Mouse (Mus musculus) heart, embryonic 14.5 days (tissue): ENCODE measurements around the gene Mxi1. TPM values are rescaled to one million over a fixed set of nuclear protein-coding genes. Genes with fewer than 3 reads are reported as not detected.

Experiments
- ATAC-seq: fragments of 200-750 bp; cut with Nextera tagmentation; 2 replicates; pipeline ENCODE4 v1.8.0; 2017; ENCODE audit warnings: low read depth, moderate TSS enrichment; ENCODE audit not compliant: insufficient number of reproducible peaks, insufficient read depth, low FRiP score
- H3K27ac ChIP-seq, 2 experiments: fragments of 200-500 bp in 1 of 2; fragments of 300-500 bp in 1 of 2; sonication (generic) in 1 of 2; replicated peaks in 1 of 2; 2 replicates each; pipeline ENCODE4 v1.5.1; 2012 to 2014; ENCODE audit warnings: low read depth in 2 of 2, low read length in 2 of 2, control low read depth in 1 of 2, mild to moderate bottlenecking in 1 of 2, mixed read lengths in 1 of 2; ENCODE audit not compliant: control insufficient read depth in 1 of 2, insufficient read depth in 1 of 2
- H3K27me3 ChIP-seq: fragments of 300-500 bp; sonication (generic); 2 replicates; pipeline ENCODE4 v1.6.1; 2014; ENCODE audit warnings: mild to moderate bottlenecking, low read length, control low read depth; ENCODE audit not compliant: control insufficient read depth, insufficient read depth
- H3K36me3 ChIP-seq: fragments of 300-500 bp; sonication (generic); 2 replicates; pipeline ENCODE4 v1.6.1; 2014; ENCODE audit warnings: mild to moderate bottlenecking, control low read depth, low read length, mixed read lengths; ENCODE audit not compliant: control insufficient read depth, insufficient read depth
- H3K4me1 ChIP-seq, 2 experiments: fragments of 200-500 bp in 1 of 2; fragments of 300-500 bp in 1 of 2; sonication (generic) in 1 of 2; 2 replicates each; pipeline ENCODE4 v1.6.1; 2012 to 2014; ENCODE audit warnings: low read length in 2 of 2, control low read depth in 1 of 2, mixed read lengths in 1 of 2; ENCODE audit not compliant: control insufficient read depth in 2 of 2, insufficient read depth in 2 of 2
- H3K4me2 ChIP-seq: fragments of 300-500 bp; sonication (generic); 2 replicates; pipeline ENCODE4 v1.6.1; 2014; ENCODE audit warnings: mild to moderate bottlenecking, low read length
- H3K4me3 ChIP-seq, 2 experiments: fragments of 200-500 bp in 1 of 2; fragments of 300-500 bp in 1 of 2; sonication (generic) in 1 of 2; 2 replicates each; pipeline ENCODE4 v1.5.1; 2012 to 2014; ENCODE audit warnings: low read length in 2 of 2, mild to moderate bottlenecking in 2 of 2, control low read depth in 1 of 2, low read depth in 1 of 2, moderate library complexity in 1 of 2; ENCODE audit not compliant: control insufficient read depth in 1 of 2, insufficient read depth in 1 of 2
- H3K9ac ChIP-seq: fragments of 300-500 bp; sonication (generic); 2 replicates; pipeline ENCODE4 v1.6.1; 2014; ENCODE audit warnings: mild to moderate bottlenecking, low read length
- H3K9me3 ChIP-seq: fragments of 300-500 bp; sonication (generic); 2 replicates; pipeline ENCODE4 v1.6.1; 2016; ENCODE audit warnings: low read length, control low read depth; ENCODE audit not compliant: control insufficient read depth
- WGBS: fragments of 180-500 bp; shearing (Covaris S2); extraction: QIAGEN DNeasy Blood & Tissue Kit; methylation state at CpG from one replicate; pipeline ENCODE4 v1.1.7; 2014; 5-methylcytosine and 5-hydroxymethylcytosine counted together
- polyA plus RNA-seq: library from polyadenylated mRNA; unstranded; fragments of >200 nt; fragmentation: Nextera tagmentation; extraction: Ambion mirVana; gene quantifications from 2 replicates; pipeline ENCODE4 v1.2.1, GENCODE M21; 2014

The Mxi1 gene
- polyA plus RNA-seq, 1 experiment from 2014 or later = 49.7 TPM

DNA sequence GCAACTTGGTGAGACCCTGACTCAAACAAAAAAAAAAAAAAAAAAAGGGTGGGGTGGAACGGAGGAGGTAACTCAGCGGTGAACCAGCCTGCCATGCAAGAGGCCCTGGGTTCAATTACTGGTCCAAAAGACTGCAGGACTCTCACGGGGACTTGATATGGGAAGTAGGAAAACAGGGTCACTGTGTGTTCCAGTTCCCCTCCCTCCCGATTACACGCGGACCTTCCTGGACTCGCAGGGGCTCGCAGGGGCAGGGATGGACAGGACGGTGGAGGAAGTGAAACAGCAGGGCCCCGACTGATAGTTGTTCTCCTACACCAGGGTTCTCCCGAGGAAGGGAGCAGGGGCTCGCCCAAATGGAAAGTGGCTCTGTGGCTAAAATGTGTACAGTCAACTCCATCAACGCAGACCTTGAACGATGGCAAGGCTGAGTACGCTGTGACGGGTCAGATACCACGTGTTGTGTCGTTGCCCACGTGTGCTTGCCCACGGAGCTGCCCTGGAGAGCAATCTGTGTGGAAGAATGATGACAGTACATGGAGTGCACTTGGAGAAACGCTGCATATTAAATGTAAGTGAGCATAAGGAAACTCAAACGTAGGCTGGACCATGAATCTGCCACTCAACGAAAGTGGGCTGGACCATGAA lies 36.4 kb upstream of the Mxi1 start:
- ATAC-seq = no peak
- WGBS = 84% methylated on average over 23 of the region's 23 CpGs
- H3K9me3 ChIP-seq = no peaks in the 10 kb centered on the region
- H3K27ac ChIP-seq = no peak overlapping the region
- no peak overlapping the region for H3K9ac ChIP-seq
- H3K4me3 ChIP-seq = no peak overlapping the region
- H3K27me3 ChIP-seq = no peaks in the 10 kb centered on the region
- H3K36me3 ChIP-seq = no peaks in the 10 kb centered on the region
- no peak overlapping the region for H3K4me2 ChIP-seq
- peaks cover 14 to 17% of the 10 kb centered on the region in 2 experiments; a peak in 3 of 4 replicates for H3K4me1 ChIP-seq

GRCm38 (mm10) chr19:53275204-53275603 lies 35.1 kb upstream of the Mxi1 start:
- Histone ChIP-seq H3K4me1 (peaks cover 14 to 17% of the 10 kb centered on the region in 2 experiments; a peak in 3 of 4 replicates), H3K4me2 (no peak overlapping the region), H3K9me3 (no peaks in the 10 kb centered on the region), H3K4me3 (no peak overlapping the region), H3K36me3 (no peaks in the 10 kb centered on the region), H3K9ac (no peak overlapping the region), H3K27ac (no peak overlapping the region), H3K27me3 (no peaks in the 10 kb centered on the region)
- ATAC-seq = no peak
- WGBS = 20% methylated on average over 3 of the region's 3 CpGs

- no peak for ATAC-seq
- Histone ChIP-seq H3K9me3 (no peaks in the 10 kb centered on the region), H3K27me3 (no peaks in the 10 kb centered on the region), H3K9ac (peak overlapping the region; percentile 36), H3K4me3 (peak overlapping the region in 1 of 2 experiments; percentile 12; a peak in 1 of 4 replicates), H3K4me1 (peaks cover 15 to 17% of the 10 kb centered on the region in 2 experiments; a peak in 3 of 4 replicates), H3K27ac (no peak overlapping the region), H3K4me2 (peak overlapping the region; percentile 50), H3K36me3 (no peaks in the 10 kb centered on the region)
- 37% methylated on average over 19 of the region's 19 CpGs for WGBS
These were observed 33.2 kb upstream of the Mxi1 start for GRCm38 (mm10) chr19:53276902-53277707.

GRCm38 (mm10) chr19:53278491-53279415 lies 31.6 kb upstream of the Mxi1 start:
- H3K4me3 ChIP-seq = no peak overlapping the region
- no peaks in the 10 kb centered on the region for H3K9me3 ChIP-seq
- 71% methylated on average over 19 of the region's 19 CpGs for WGBS
- H3K27ac ChIP-seq = no peak overlapping the region
- no peak overlapping the region for H3K4me2 ChIP-seq
- H3K36me3 ChIP-seq = no peaks in the 10 kb centered on the region
- no peak for ATAC-seq
- no peaks in the 10 kb centered on the region for H3K27me3 ChIP-seq
- H3K9ac ChIP-seq = no peak overlapping the region
- H3K4me1 ChIP-seq = peaks cover 16 to 17% of the 10 kb centered on the region in 2 experiments; a peak in 3 of 4 replicates

- 87% methylated on average over 8 of the region's 8 CpGs for WGBS
These were observed 30.1 kb upstream of the Mxi1 start for GRCm38 (mm10) chr19:53280254-53280653.

GRCm38 (mm10) chr19:53282571-53282970 lies 27.7 kb upstream of the Mxi1 start:
- Histone ChIP-seq H3K4me1 (peaks cover 8 to 11% of the 10 kb centered on the region in 2 experiments), H3K4me3 (no peak overlapping the region), H3K4me2 (no peak overlapping the region), H3K9me3 (no peaks in the 10 kb centered on the region), H3K36me3 (no peaks in the 10 kb centered on the region), H3K27me3 (no peaks in the 10 kb centered on the region), H3K9ac (no peak overlapping the region), H3K27ac (no peak overlapping the region)
- no peak for ATAC-seq
- 78% methylated on average over 10 of the region's 10 CpGs for WGBS

More at GRCm38 (mm10) chr19:53280254-53280653, 30.1 kb upstream of the Mxi1 start:
- H3K27ac ChIP-seq = no peak overlapping the region
- H3K4me3 ChIP-seq = no peak overlapping the region
- no peaks in the 10 kb centered on the region for H3K27me3 ChIP-seq
- peaks cover 21 to 26% of the 10 kb centered on the region in 2 experiments for H3K4me1 ChIP-seq
- H3K36me3 ChIP-seq = no peaks in the 10 kb centered on the region
- no peaks in the 10 kb centered on the region for H3K9me3 ChIP-seq
- no peak for ATAC-seq
- H3K9ac ChIP-seq = no peak overlapping the region
- no peak overlapping the region for H3K4me2 ChIP-seq

DNA sequence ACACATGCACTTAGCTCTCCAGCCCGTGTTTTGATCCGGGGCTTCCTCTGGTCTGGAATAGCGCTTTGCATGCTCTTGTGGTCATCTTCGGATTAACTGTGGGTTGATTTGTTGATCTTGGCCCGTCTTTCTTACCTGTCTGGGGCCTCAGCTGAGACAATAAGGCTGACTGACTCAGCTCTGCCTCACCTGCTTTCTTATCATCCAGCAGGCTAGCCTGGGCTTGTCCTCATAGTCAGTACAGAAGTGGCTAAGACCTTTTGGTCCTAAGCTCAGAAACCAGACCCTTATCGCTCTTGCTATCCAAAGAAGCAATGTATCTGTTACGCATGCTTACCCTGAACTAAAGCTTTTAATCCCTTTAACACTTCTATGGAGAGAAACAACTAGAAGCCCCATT lies 26.6 kb upstream of the Mxi1 start:
- ATAC-seq = no peak
- Histone ChIP-seq H3K9me3 (no peaks in the 10 kb centered on the region), H3K4me1 (peaks cover 7 to 11% of the 10 kb centered on the region in 2 experiments; a peak in 3 of 4 replicates), H3K27me3 (no peaks in the 10 kb centered on the region), H3K27ac (0 out of 4 replicates have a peak overlapping the region, but pooled peaks of 1 of the 2 experiments have one; percentile 59), H3K36me3 (no peaks in the 10 kb centered on the region), H3K9ac (no peak overlapping the region), H3K4me2 (no peak overlapping the region), H3K4me3 (no peak overlapping the region)
- 85% methylated on average over 7 of the region's 7 CpGs for WGBS
